Mouse (Mus musculus) hindbrain, embryonic 12.5 days (tissue): ENCODE data around the gene Atp2b2. TPM values are rescaled to one million over a fixed set of nuclear protein-coding genes. Genes with fewer than 3 reads are reported as not detected.
"Not testable (repeated sequence)": the region's sequence is repeated elsewhere in the genome, so short reads cannot be mapped to it uniquely, and the experiment has no call there.

Experiments
- ATAC-seq: fragments of 200-750 bp; cut with Nextera tagmentation; 2 replicates; pipeline ENCODE4 v1.8.0; 2017; ENCODE audit warnings: moderate TSS enrichment; ENCODE audit not compliant: low FRiP score
- H3K27ac ChIP-seq: fragments of 300-500 bp; sonication (generic); 2 replicates; pipeline ENCODE4 v1.5.1; 2016; ENCODE audit warnings: mild to moderate bottlenecking
- H3K27me3 ChIP-seq: fragments of 300-500 bp; sonication (generic); 2 replicates; pipeline ENCODE4 v1.6.1; 2016; ENCODE audit warnings: mild to moderate bottlenecking
- H3K36me3 ChIP-seq: fragments of 300-500 bp; sonication (generic); 2 replicates; pipeline ENCODE4 v1.6.1; 2016; ENCODE audit warnings: mild to moderate bottlenecking
- H3K4me1 ChIP-seq: fragments of 300-500 bp; sonication (generic); 2 replicates; pipeline ENCODE4 v1.6.1; 2016
- H3K4me2 ChIP-seq: fragments of 300-500 bp; sonication (generic); replicated peaks from 2 replicates; pipeline ENCODE4 v1.6.1; 2016; ENCODE audit warnings: mild to moderate bottlenecking
- H3K4me3 ChIP-seq: fragments of 300-500 bp; sonication (generic); 2 replicates; pipeline ENCODE4 v1.5.1; 2016; ENCODE audit warnings: mild to moderate bottlenecking
- H3K9ac ChIP-seq: fragments of 300-500 bp; sonication (generic); 2 replicates; pipeline ENCODE4 v1.6.1; 2016; ENCODE audit warnings: mild to moderate bottlenecking, moderate library complexity
- H3K9me3 ChIP-seq: fragments of 300-500 bp; sonication (generic); replicated peaks from 2 replicates; pipeline ENCODE4 v1.6.1; 2016; ENCODE audit warnings: mild to moderate bottlenecking
- WGBS: fragments of 180-500 bp; shearing (Covaris S2); methylation state at CpG from one replicate; pipeline ENCODE4 v1.1.7; 2016; 5-methylcytosine and 5-hydroxymethylcytosine counted together
- microRNA-seq: library from miRNA; unstranded; fragments of <30 nt; microRNA quantifications from one replicate; pipeline ENCODE4, GENCODE M21; 2017
- polyA plus RNA-seq: library from polyadenylated mRNA; unstranded; fragments of >200 nt; fragmentation: Nextera tagmentation; extraction: Ambion mirVana; gene quantifications from 2 replicates; pipeline ENCODE4 v1.2.1, GENCODE M21; 2016

The Atp2b2 gene
- polyA plus RNA-seq, 1 experiment from 2014 or later = 12.1 TPM

GRCm38 (mm10) chr6:113714276-113714675 lies 328.1 kb downstream of the Atp2b2 start:
- Histone ChIP-seq H3K9me3 (no peaks in the 10 kb centered on the region), H3K4me2 (no peak overlapping the region), H3K27me3 (no peaks in the 10 kb centered on the region), H3K36me3 (peaks cover 83% of the 10 kb centered on the region), H3K4me1 (no peaks in the 10 kb centered on the region), H3K4me3 (no peak overlapping the region), H3K9ac (no peak overlapping the region), H3K27ac (no peak overlapping the region)
- WGBS = 93% methylated on average over 2 of the region's 2 CpGs
- no peak for ATAC-seq

DNA sequence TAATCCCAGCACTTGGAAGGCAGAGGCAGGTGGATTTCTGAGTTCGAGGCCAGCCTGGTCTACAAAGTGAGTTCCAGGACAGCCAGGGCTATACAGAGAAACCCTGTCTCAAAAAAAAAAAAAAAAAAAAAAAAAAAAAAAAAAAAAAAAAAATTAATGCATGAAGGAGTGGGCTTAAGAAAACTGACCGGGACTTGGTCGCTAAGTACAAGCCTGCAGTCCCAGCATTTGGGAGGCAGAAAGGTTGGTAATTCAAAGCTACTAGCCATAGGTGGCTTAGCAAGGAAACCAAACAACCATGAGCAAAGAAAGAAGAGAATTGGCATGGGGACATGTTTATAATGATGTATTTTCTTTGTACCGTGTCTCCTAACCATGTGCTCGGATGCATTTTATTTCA lies 329.0 kb downstream of the Atp2b2 start:
- H3K36me3 ChIP-seq = peaks cover 89% of the 10 kb centered on the region
- not testable (repeated sequence) for H3K9ac ChIP-seq, H3K9me3 ChIP-seq, H3K27me3 ChIP-seq, H3K4me3 ChIP-seq, ATAC-seq, H3K4me1 ChIP-seq, H3K4me2 ChIP-seq, H3K27ac ChIP-seq
- WGBS = 94% methylated on average over 4 of the region's 5 CpGs

DNA sequence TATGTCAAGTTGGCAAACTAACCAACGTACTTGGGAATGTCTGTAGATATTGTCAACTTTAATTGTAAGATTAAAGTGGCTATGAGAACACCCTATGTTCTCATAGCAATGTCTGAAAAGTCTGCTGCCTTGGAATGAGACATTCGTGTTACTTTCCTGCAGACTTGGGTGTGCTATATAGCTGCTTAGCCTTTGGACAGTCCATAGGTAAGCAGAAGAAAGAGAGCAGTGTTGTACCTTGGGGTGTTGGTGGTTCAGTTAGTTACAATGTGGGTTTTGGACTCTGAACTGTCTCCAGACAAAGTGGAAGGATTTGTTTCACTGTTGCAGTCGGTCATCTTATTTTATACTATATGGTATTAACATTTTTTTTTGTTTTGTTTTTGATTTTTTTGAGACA lies 329.7 kb downstream of the Atp2b2 start:
- H3K4me2 ChIP-seq = no peak overlapping the region
- H3K27ac ChIP-seq = no peak overlapping the region
- no peaks in the 10 kb centered on the region for H3K9me3 ChIP-seq
- H3K36me3 ChIP-seq = peaks cover 92% of the 10 kb centered on the region
- H3K27me3 ChIP-seq = no peaks in the 10 kb centered on the region
- H3K4me3 ChIP-seq = no peak overlapping the region
- H3K4me1 ChIP-seq = no peaks in the 10 kb centered on the region
- ATAC-seq = no peak
- 96% methylated on average over 3 of the region's 3 CpGs for WGBS
- H3K9ac ChIP-seq = no peak overlapping the region

DNA sequence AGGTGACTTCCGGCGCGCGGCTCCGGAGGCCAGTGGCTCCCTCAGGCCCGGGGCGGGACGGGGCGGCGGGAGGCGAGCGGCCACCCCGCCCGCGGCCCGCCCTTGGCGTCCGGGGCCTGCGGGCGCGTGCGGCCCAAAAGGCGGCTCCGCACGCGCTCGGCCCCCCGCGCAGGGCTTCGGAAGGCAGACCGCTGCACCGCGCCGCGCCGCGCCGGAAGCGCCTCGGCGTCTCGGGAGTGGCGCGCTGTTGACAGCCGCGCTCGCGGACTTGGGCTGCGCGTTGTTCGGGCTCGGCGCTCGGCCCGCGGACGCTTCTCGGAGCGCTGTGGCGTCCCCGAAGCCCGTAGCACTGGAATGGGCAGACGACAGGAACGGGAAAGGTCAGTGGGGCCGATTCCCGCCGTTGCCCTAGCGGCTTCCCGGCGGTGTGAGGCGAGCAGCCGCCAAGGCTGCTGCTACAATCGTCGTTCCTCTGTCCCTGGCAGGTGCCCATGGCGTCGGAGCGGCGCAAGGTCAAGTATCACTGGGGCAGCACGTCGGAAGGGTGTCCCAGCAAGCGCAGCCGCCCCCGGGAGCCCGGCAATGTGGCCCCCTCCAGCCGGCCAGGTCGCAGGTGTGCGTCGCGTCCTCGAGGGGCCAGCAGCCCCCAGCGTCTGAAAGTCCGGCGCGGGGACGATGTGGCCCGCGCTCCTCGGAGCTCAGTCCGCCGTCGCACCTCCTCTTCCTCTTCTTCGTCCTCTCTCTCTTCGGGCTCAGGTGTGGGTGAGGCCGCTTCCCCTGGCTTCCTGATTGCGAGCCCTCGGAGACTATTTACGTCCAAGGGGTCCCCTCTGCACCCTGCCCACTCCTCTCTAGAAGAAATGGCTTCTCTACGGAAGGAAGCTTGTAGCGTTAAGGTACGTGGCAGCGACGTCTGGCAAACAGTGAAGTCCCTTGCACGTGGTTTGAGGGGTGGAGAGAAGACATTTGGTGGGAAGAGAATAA lies 344.9 kb downstream of the Atp2b2 start:
- Histone ChIP-seq H3K4me3 (peak overlapping the region; percentile 92), H3K27me3 (no peaks in the 10 kb centered on the region), H3K4me2 (peak overlapping the region; percentile 99), H3K9me3 (no peaks in the 10 kb centered on the region), H3K4me1 (peaks cover 17% of the 10 kb centered on the region), H3K9ac (peak overlapping the region; percentile 86), H3K27ac (peak overlapping the region; percentile 89), H3K36me3 (peaks cover 20% of the 10 kb centered on the region)
- peak; percentile 82 for ATAC-seq
- WGBS = under 1% methylated on average over 106 of the region's 113 CpGs

DNA sequence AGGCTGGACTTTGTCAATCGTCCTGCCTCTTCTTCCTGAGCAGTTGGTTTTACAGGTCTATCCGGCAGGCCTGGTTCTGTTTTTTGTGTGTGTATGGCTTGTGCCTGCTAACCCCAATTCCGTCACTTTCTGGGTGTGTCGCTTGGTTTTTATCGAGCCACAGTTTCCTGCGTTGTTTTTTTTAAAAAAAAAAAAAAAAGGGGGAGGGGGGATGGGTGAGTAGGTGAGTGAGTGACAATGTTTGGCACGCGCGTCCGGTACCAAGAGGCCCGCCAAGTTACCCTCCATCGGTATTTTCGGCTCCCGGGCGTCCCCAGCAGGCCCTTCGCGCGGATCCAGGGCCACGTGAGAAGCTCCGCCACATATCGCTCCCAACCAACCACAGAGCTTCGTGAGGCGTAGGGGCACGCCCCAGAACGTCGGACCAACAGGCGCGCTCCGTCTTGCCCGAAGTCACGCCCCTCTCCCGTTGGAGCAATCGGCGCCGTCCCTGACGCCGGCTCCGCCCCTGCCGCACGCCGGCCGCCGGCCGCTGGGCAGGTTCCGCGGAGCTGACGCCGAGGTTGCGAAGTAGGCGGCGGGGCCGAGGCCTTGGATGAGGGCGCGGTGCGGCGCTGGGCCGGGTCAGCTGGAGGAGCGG lies 345.7 kb downstream of the Atp2b2 start, which contains the start of gene Tatdn2:
Gene Tatdn2 (plus strand): TSS at position 469 of the 640 bp plus-strand sequence.
- H3K9me3 ChIP-seq = no peaks in the 10 kb centered on the region
- peak within 1 kb of the TSS; percentile 92 for H3K4me3 ChIP-seq
- WGBS = under 1% methylated on average over 58 of the region's 58 CpGs
- peak within 1 kb of the TSS; percentile 86 for H3K9ac ChIP-seq
- peak within 1 kb of the TSS; percentile 99 for H3K4me2 ChIP-seq
- H3K27ac ChIP-seq = peak within 1 kb of the TSS; percentile 89
- peaks cover 17% of the 10 kb centered on the region for H3K4me1 ChIP-seq
- ATAC-seq = peak; percentile 99
- H3K36me3 ChIP-seq = peaks cover 12% of the 10 kb centered on the region
- no peaks in the 10 kb centered on the region for H3K27me3 ChIP-seq

GRCm38 (mm10) chr6:113695766-113696355 lies 346.6 kb downstream of the Atp2b2 start:
- 72% methylated on average over 4 of the region's 4 CpGs for WGBS
- Histone ChIP-seq H3K4me3 (no peak overlapping the region), H3K27me3 (no peaks in the 10 kb centered on the region), H3K27ac (no peak overlapping the region), H3K36me3 (peaks cover 7% of the 10 kb centered on the region; the same call in 1 of the 2 replicates), H3K9me3 (no peaks in the 10 kb centered on the region), H3K4me1 (peaks cover 19% of the 10 kb centered on the region), H3K4me2 (peak overlapping the region; percentile 99), H3K9ac (no peak overlapping the region)
- no peak for ATAC-seq

DNA sequence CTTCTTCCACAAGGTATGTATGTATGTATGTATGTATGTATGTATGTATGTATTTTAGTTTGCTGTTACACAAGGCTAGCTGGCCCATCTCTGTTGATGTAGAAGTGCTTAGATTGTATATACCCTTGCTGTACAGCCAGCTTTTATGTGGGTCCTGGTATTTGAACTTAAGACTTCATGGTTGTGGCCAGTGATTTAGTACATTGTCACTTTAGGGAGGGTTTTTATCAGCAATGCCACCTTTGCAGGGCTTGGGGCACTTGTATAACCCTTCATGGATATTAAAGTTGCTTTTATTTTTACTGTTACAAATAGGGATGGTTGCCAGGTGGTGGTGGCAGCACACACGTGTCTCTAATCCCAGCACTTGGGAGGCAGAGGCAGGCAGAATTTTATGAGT lies 347.2 kb downstream of the Atp2b2 start:
- Histone ChIP-seq H3K27me3 (no peaks in the 10 kb centered on the region), H3K9ac (no peak overlapping the region), H3K27ac (no peak overlapping the region), H3K4me1 (peaks cover 26% of the 10 kb centered on the region), H3K9me3 (no peaks in the 10 kb centered on the region), H3K4me2 (no peak overlapping the region), H3K4me3 (no peak overlapping the region), H3K36me3 (peaks cover 5% of the 10 kb centered on the region; the same call in 1 of the 2 replicates)
- WGBS = 79% methylated on average over 1 of the region's 1 CpGs
- ATAC-seq = no peak

Small RNA genes within 50 kb of the gene (microRNA-seq; reads per million reads assigned to microRNA genes)
- gene Mir7042 = 0.81 reads per million

Other genes with a start within 250 kb of the Atp2b2 start
- gene Slc6a11, start 88.6 kb upstream of the Atp2b2 start, polyA plus RNA-seq = 4.6 and 5.4 TPM in 2 replicates
- 47.1 and 47.6 TPM in 2 replicates for gene Slc6a1, start 240.0 kb upstream of the Atp2b2 start, polyA plus RNA-seq